Mouse (Mus musculus) urinary bladder, postnatal 36 days (tissue): Measurements from ENCODE around the gene Slc25a3.

Source experiments
- DNase-seq, 2 experiments: peaks; one replicate each; pipeline ENCODE4 v3.0.0; 2022; ENCODE audit warnings: low spot score in 2 of 2, mixed read lengths in 1 of 2

Gene Slc25a3

GRCm38 (mm10) chr10:91123828-91124822, at the start of gene Slc25a3:
Slc25a3 (minus strand) TSS chr10:91124059.
- DNase-seq, result peak; percentile 98

- no peak for DNase-seq
These were observed 48.7 kb upstream of the Slc25a3 start for GRCm38 (mm10) chr10:91172329-91173100.

- peak; percentile 92 for DNase-seq
These were observed 47.8 kb upstream of the Slc25a3 start for GRCm38 (mm10) chr10:91171455-91172328.

DNA sequence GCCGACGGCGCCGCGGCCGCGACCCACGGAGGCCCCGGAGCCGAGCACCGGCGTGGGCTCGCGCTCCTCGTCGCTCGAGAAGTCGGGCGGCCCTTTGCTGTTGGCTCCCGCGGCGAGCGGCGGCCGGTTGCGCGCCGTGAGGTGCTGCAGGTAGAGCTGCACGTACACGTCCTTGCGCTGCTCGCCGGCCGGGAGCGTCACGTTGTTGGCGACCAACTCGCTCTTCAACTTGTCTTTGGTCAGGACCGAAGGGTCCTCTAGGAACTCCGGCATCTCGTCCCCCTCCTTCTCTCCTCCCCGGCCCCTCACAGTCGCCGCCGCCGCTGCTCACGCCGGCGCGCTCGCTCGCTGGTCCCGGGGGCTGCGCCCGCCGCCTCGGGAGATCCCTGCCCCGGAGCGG, 47.2 kb upstream of the Slc25a3 start:
- DNase-seq, result no peak

GRCm38 (mm10) chr10:91170143-91170941, 46.5 kb upstream of the Slc25a3 start:
- peak; percentile 75 to 85 for DNase-seq

DNA sequence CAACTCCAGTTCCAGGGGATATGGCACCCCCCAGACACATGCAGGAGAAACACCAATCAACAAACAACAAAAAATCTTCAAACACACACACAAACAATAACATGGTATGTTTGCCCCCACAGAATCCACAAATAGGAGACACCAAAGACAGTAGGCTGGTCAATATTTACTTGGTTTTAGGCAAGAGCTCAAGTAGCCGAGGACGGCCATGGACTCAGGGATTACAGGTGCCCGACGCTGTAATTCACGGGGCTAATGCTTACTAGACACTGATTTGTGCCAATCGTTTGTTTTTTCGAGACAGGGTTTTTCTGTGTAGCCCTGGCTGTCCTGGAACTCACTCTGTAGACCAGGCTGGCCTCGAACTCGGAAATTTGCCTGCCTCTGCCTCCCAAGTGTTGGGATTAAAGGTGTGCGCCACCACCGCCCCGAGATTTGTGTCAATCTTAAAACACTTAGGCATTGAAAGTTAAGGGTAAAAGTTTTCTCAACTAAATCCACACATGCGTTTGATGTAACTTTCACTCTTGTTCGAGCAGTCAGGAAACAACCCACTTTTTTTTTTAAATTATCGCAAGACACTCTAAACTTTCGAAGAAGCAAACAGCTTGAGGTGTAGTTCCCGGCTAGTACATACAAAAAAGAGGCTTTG, 45.7 kb upstream of the Slc25a3 start:
- no peak for DNase-seq

GRCm38 (mm10) chr10:91167352-91167751, 43.5 kb upstream of the Slc25a3 start:
- no peak for DNase-seq

DNA sequence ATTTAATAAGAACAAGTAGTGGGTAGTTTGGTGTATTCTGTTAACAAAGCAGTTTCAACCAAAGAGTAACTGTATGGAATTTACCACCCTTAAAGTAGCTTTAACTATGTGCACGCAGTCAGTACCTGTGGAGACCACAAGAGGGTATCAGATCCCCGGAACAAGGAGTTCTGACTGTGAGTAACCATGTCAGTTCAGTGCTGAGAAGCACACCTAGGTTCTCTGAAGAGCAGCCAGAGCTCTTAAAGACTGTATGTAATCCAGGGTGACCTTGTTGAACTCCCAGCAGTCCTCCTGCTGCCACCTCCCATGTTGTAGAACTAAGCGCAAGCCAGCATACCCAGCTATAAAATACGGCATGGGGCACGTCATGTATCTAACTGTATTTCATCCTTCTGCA, 43.0 kb upstream of the Slc25a3 start:
- peak; percentile 45 to 48 for DNase-seq

DNA sequence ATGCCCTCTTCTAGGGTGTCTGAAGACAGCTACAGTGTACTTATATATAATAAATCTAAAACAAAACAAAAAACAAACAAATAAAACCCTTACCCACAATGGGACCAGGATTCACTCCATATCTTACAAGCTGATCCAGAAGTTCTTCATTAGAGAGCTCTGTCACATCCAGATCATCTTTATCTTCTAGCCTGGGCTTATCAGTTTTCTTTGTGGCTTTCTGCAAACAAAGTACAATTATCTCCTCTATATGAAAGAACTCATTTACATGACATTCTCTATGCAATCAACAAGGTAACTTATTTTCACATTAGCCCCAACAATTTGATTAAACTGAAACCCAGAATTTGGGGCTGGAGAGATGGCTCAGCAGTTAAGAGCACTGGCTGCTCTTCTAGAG, 42.0 kb upstream of the Slc25a3 start:
- no peak for DNase-seq

GRCm38 (mm10) chr10:91164491-91164890, 40.6 kb upstream of the Slc25a3 start:
- no peak for DNase-seq

DNA sequence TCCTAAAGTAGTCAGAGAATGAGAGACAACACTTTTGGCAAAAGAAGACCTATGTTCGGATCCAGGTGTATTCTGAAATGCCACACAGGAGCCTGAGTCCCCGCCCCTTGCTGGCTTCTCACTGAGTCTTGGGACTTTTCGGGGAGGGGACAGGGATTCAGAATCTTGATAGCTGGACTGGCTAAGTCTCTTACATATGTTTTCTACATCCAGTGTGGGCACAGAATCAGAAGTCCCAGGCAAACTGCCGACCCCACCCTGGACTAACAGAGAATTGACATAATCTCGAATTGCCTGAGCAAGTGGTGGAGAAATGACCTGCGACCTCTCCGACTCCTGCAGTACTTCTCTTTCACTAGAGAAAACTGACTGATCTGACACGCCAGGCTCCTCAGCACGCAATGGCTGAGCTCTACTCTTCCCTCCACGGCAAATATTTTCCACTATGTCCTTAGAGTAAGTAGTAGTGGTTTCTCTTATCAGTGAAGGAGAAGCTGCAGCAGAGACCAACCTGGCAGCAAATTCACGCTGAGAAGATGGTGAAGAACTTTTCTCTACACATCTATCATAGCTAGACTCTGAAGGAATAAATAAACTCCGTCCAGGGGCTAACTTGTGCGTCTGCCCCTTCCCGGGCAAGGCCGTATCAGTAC, 38.8 kb upstream of the Slc25a3 start:
- no peak for DNase-seq

GRCm38 (mm10) chr10:91162077-91162476, 38.2 kb upstream of the Slc25a3 start:
- DNase-seq, result no peak

DNA sequence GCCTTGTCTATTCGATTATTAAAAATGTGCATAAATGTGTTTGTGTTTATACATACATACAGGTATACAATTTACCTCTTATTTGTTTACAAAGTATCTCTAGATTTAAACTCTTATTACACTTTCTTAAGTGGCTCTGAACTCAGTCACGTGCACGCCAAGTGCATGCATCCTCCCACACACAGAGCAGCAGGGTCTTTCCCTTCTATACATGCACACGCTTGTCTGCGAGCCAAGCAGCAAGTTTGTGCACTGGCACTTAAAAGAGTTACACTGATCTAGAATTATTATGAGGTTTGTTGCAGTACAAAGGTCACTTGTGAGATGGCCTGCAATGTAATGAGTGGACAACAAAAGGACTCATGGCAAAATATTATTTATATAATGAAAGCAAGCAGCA, 37.1 kb upstream of the Slc25a3 start:
- DNase-seq, result no peak

GRCm38 (mm10) chr10:91158442-91158841, 34.6 kb upstream of the Slc25a3 start:
- DNase-seq, result peak in 1 of 2 experiments; percentile 22

DNA sequence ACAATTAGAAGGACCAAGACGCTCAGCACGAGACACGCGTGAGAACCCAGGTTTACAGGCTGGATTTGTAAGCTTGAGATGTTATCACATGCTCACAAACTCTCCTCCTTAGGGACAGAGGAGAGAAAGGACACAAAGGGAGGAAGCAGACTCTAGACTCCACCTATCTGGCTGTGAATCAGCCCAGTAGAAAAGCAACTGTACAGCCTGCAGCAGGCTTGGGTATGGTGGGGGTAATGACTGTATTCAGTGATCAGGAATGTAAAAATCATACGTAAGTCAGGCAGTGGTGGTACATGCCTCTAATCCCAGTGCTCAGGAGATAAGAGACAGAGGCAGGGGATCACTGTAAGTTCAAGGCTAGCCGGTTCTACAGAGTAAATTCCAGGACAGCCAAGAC, 32.5 kb upstream of the Slc25a3 start:
- DNase-seq, result no peak

- DNase-seq, result no peak
These were observed 30.1 kb upstream of the Slc25a3 start for GRCm38 (mm10) chr10:91153894-91154503.

GRCm38 (mm10) chr10:91145413-91145812, 21.6 kb upstream of the Slc25a3 start:
- DNase-seq, result no peak

GRCm38 (mm10) chr10:91143313-91144230, 19.7 kb upstream of the Slc25a3 start:
- no peak for DNase-seq
